Mouse (Mus musculus): Measurements from ENCODE around the gene Ptch2. TPM values are rescaled to one million over a fixed set of nuclear protein-coding genes. Genes with fewer than 3 reads are reported as not detected.

The Ptch2 gene
- 0.21 TPM for total RNA-seq (2023)

GRCm38 (mm10) chr4:117095551-117096452 is at the start of gene Ptch2:
Gene Ptch2, plus strand, starts transcription at chr4:117096075.

DNA sequence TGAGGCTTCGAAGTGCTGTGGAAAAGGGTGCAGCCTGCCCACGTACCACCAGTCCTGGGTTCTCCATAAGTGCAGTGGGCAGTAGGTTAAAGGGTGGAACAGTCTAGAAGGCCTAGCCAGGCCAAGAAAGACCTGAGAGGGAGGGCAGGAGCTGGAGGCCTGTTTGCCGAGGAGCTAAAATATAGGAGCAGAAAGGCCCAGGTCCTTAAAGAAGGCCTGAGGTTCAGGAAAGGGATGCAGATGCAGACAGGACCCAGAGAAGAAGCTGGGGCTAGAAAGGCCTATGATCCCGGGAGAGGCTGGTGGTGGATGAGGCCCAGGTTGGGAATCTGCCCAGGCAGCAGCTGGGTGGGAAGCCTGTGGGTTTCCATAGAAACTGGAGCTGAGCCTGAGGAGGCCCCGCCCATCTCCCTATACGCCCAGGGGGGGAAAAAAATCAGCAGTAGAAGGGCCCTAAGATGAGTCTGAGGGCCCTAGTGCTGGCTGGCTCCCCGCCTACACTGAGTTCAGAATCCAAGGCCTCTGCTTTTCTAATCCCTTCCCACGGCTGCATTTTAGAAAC is 29.6 kb downstream of the Ptch2 start, which contains the start of gene Btbd19:
Gene Btbd19 (minus strand): TSS at position 378 of the 562 bp plus-strand sequence.

DNA sequence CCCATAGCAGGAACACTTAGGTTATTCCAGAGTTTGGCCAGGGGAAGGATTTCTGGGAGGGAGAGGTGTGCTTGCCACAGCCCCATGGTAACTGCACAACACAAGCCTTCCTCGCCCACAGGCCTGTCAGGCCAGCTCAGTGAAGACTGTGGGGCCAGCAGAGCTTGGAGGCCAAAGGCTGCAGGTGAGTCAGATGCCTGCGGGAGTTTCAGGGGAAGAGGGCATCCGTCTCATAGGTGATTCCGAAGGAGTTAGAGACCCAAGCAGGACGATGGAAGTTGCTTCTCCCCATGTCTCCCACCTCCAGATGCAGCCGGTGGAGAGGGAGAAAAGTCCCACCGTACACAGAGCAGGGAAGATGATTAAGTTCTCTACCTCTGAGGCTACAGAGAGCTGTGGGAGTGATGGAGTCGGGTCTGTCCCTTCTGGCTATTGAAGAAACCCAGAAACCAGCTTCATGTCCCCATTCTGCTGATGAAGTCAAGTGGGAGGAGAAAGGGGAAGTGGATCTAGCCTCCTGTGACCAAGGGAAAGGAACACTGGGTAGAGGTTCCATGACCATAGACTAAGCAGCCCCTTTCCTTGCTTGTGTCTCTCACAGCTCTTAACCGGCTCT is 30.9 kb downstream of the Ptch2 start, which contains the start of gene Tctex1d4:
Gene Tctex1d4 (plus strand): TSS at position 120 of the 616 bp plus-strand sequence.

GRCm38 (mm10) chr4:117133817-117134600 is 38.1 kb downstream of the Ptch2 start, which contains the start of gene Plk3:
Gene Plk3, minus strand, starts transcription at chr4:117133963.

GRCm38 (mm10) chr4:117155792-117156355 is 60.0 kb downstream of the Ptch2 start, which contains the start of gene Rps8:
Gene Rps8, minus strand, starts transcription at chr4:117156243.

Other genes starting within 250 kb of the Ptch2 start
- gene Zswim5, start 218.7 kb upstream of the Ptch2 start, total RNA-seq (2023) = 0.18 TPM
- gene Urod, start 101.7 kb upstream of the Ptch2 start, total RNA-seq (2023) = 43.5 TPM
- gene Hectd3, start 100.8 kb upstream of the Ptch2 start, total RNA-seq (2023) = 39.6 TPM
- 27.5 TPM for gene Eif2b3, start 76.7 kb upstream of the Ptch2 start, total RNA-seq (2023)
- 22.4 TPM for gene Btbd19, start 29.6 kb downstream of the Ptch2 start, total RNA-seq (2023)
- not detected for gene Tctex1d4, start 30.7 kb downstream of the Ptch2 start, total RNA-seq (2023)
- 57.1 TPM for gene Plk3, start 37.9 kb downstream of the Ptch2 start, total RNA-seq (2023)
- gene Rps8, start 60.2 kb downstream of the Ptch2 start, total RNA-seq (2023) = 2,782 TPM
- gene Kif2c, start 86.6 kb downstream of the Ptch2 start, total RNA-seq (2023) = not detected
- gene Tmem53, start 155.9 kb downstream of the Ptch2 start, total RNA-seq (2023) = not detected
- gene Armh1, start 156.1 kb downstream of the Ptch2 start, total RNA-seq (2023) = not detected